Mouse (Mus musculus) gastrocnemius, postnatal 25 days (tissue): ENCODE measurements around the gene Acsm2. TPM values are rescaled to one million over a fixed set of nuclear protein-coding genes. Genes with fewer than 3 reads are reported as not detected.

Source experiments
- DNase-seq: peaks from one replicate; pipeline ENCODE4 v3.0.0; 2022
- long read RNA-seq, 2 experiments: library from polyadenylated mRNA; stranded (forward); transcript quantifications; one replicate each; pipeline ENCODE4 v2.0.0; 2021
- total RNA-seq, 2 experiments: library from RNA; stranded (reverse); gene quantifications; 1 replicate in 1 of 2; 2 replicates in 1 of 2; pipeline ENCODE4 v1.2.3; 2021

The Acsm2 gene
- total RNA-seq: not detected
- long read RNA-seq, experiment 1: 0 reads
- long read RNA-seq, experiment 2: 0 reads

GRCm38 (mm10) chr7:119554040-119554439, at the start of gene Acsm2:
Acsm2 (plus strand) TSS chr7:119554340.
- DNase-seq: no peak

DNA sequence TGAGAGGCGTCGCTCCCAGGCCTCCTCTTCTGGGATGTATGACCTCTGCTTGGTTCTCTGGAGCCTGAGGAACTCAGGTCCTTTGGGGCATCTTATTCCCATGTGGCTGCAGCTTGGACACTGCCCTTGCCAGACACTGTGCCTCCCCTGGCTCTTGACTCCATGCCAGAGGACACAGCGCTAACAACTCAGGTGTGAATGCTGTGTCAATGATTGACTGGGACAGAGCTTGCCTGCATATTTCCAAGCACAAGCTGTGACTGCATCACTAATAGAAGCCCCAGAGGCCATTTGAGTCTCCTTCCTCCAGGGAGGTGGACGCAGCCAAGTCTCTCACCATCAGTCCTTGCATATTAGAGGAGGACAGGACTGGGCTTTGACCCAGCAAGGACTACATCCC, 43.0 kb upstream of the Acsm2 start:
- DNase-seq: no peak

DNA sequence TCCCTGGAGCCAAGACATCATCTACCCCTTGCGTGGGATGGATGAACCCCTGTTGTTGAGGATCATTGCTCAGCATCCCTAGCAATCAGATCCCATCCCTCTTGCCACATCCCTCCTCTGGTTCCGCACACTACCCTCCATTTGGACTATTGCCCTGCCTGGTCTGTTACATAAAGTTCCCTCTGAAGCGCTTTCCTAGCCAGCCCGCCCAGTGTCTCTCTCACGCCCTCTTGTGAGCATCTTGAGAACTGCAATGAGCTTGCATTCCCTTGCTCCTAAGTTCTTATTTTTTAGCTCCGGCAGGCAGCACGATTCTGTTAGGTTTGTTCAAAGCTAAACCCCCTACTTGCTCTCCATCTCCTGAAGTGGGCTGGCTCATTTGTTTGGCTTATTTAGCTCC, 41.1 kb upstream of the Acsm2 start:
- no peak for DNase-seq

GRCm38 (mm10) chr7:119515492-119516271, 38.5 kb upstream of the Acsm2 start:
- no peak for DNase-seq

DNA sequence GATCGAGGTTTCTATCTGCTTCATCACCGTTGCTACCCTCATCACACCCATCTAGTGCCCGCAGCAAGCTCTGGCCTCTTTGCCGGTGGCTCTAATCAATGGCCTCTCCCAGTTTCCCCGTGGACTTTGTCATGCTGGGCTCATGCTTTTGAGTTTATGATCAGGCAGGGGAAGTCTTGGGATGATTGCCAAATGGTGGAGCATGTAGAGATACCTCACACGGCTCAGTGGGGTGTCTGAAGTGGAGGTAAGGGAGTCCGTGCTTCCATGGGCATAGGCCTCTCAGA, 37.9 kb upstream of the Acsm2 start:
- DNase-seq: no peak

- no peak for DNase-seq
These were observed 35.0 kb upstream of the Acsm2 start, which contains the start of gene Acsm5 for GRCm38 (mm10) chr7:119519163-119519562. Acsm5 (plus strand) TSS chr7:119519463.

DNA sequence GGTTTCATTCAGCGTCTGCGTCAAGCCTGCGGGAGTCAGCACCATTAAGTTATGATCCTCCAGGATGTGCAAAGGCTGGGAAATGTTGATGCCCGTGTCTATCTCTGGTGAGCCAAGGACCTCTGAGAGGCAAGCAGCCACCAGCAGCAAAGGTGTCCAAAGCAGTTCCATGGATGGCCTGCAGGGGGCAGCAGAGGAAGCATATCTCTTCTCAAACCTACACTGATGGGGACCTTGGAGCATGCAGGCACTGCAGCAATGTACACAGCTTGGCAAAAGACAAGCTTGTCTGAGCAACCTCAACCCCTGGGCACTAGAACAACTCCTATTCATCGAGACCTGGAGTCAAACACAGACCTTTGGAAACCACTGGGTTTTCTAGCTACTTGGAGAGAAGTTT, 34.5 kb upstream of the Acsm2 start:
- no peak for DNase-seq

DNA sequence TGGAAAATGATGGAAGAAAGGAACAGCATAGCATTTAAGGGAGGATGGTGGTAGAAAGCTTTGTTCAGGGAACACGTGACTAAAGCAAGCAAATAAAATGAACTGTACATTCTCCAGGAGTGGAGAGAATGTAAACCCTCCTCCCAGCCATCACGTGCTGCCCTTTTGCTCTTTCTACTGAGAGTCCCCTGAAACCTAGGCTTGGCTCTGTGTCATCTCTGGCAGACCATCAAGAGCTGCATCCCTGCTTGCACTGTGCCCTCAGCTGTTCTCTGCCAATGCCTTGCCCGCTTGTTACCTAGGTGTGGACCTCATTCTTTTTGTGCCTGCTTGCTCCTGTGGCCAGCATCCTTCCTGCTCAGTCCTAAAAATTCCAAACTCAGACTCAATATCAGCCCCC, 32.3 kb upstream of the Acsm2 start:
- no peak for DNase-seq

DNA sequence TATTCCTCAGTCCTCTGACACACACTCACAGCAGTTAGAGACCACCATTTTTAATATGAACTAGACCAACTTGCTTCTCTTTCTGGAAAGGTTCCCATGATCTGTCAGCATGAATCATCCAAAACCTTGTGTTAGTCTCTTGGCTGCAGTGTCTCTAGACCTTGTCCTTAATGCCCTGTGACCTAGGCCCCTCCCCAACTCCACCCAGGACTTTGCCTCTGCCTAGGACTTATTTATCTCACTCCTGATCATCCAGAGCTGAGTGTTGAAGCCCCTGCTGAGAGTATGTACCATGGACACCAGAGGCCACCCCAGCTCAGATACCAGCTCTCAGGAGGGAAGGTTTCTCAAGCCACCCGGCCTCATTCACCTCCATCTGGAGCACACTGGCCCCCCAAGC, 31.8 kb upstream of the Acsm2 start:
- DNase-seq: no peak

DNA sequence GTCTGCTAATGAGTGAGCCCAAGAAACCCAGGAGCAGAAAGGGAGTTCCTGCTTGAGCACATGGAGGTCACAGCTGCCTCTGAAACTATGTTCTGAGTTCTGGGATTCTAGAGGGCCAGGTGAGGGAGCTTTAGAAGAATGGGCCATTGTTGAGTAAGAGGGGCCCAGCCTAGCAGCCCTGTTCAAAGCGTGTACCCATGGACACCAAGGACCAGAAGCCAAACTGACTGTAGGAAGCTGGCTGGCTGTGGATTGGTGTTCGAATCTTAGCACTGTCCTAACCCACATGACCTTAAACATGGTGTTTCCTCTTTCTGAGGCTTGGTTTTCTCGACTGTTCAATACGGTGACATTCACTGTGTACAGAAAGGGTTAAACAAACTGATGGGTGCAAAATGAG, 30.8 kb upstream of the Acsm2 start, which contains the start of gene Pdilt:
Gene Pdilt (minus strand): TSS at position 101 of the 400 bp plus-strand sequence.
- no peak for DNase-seq

- no peak for DNase-seq
These were observed 28.3 kb upstream of the Acsm2 start for GRCm38 (mm10) chr7:119525881-119526281.

- DNase-seq: no peak
These were observed 27.7 kb upstream of the Acsm2 start for GRCm38 (mm10) chr7:119526486-119526885.

GRCm38 (mm10) chr7:119527135-119527534, 27.0 kb upstream of the Acsm2 start:
- DNase-seq: no peak

DNA sequence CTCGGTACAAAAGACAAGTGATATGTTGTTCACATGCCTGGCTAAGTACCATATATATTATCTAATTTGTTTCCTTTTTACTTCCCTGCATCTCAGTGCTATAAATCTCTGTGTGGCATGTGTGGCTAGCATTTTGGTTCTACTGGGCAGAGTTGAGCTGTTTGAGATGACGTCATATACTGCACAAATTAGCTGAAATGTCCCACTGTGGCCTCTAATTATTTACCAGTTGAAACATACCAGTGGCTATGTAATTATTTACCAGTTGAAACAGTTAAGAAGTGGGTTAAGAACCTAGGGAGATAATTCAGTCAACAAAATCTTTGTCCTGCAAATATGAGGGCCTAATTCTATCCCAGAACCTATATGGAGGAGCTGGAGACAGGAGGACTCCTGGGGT, 26.6 kb upstream of the Acsm2 start:
- no peak for DNase-seq

DNA sequence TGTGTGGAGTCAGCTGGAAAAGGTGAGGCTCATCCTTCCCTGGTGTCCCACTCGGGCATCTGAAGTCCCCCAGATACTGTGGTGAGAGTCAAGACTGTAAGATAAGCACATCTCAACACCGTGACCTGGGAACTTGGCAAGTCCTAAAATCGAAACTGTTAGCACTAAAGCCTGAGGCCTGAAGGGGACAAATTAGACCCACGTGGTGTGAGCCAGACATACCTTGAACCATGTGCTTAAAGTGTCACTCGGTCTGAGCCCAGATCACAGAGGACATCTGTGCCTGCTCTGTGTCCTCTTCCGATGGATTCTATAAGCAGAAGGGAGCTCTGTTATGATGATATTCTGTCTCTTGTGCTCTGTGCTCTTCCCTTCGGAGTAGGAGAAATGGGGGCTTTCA, 25.5 kb upstream of the Acsm2 start:
- no peak for DNase-seq

- no peak for DNase-seq
These were observed 21.2 kb upstream of the Acsm2 start for GRCm38 (mm10) chr7:119532924-119533323.

- no peak for DNase-seq
These were observed 19.8 kb upstream of the Acsm2 start for GRCm38 (mm10) chr7:119534389-119534788.

- DNase-seq: no peak
These were observed 11.7 kb upstream of the Acsm2 start for GRCm38 (mm10) chr7:119542445-119542844.

- DNase-seq: no peak
These were observed 8.6 kb upstream of the Acsm2 start for GRCm38 (mm10) chr7:119545572-119545971.

GRCm38 (mm10) chr7:119550471-119551222, 3.5 kb upstream of the Acsm2 start:
- DNase-seq: no peak

DNA sequence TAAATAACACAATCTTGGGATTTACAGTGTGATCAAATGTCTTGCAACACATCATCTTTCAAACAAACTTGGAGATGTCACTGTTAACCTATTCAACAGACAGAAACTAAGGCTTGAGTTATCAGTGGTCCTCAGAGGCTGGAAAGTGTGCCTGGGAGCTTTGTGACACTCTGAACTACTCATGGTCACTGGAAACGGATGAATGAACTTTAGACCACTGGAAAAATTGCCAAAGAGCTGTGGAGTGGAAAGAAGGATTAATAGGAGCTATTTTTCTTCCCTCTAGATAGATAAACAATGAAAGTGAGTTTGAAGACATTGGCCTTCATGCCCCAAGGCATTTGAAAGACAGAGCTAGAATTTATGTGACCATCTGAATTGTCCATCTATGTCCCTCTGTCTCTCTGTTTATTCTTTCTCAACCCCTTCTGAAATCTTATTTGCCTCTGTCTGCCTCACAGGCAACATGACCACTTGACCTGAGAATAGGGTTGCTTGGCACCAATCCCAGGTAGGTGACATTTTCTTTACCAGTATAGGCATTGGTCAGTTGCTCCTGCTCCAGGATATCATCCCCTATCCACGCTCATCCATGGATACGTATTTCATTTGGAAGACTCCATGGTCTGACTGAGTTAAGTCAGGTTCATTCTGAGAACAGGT, 5.8 kb downstream of the Acsm2 start:
- no peak for DNase-seq

GRCm38 (mm10) chr7:119560452-119560835, 6.3 kb downstream of the Acsm2 start:
- no peak for DNase-seq

GRCm38 (mm10) chr7:119561441-119561840, 7.3 kb downstream of the Acsm2 start:
- DNase-seq: no peak
